Mouse (Mus musculus) adrenal gland, adult (tissue): ENCODE results near the gene Zfp652.

ENCODE experiments used
- DNase-seq, 2 experiments: peaks; one replicate each; pipeline ENCODE4 v3.0.0; 2022 to 2023; ENCODE audit warnings: low spot score in 1 of 2; ENCODE audit not compliant: inconsistent age in 2 of 2

Gene Zfp652

GRCm38 (mm10) chr11:95764806-95765205 lies 52.3 kb downstream of the Zfp652 start:
- DNase-seq, result no peak

GRCm38 (mm10) chr11:95765334-95765733 lies 52.9 kb downstream of the Zfp652 start:
- DNase-seq, result no peak

- no peak for DNase-seq
Observed at GRCm38 (mm10) chr11:95768244-95768643, 55.8 kb downstream of the Zfp652 start.

- DNase-seq, result no peak
Observed at GRCm38 (mm10) chr11:95769208-95769607, 56.7 kb downstream of the Zfp652 start.

GRCm38 (mm10) chr11:95770720-95771364 lies 58.4 kb downstream of the Zfp652 start:
- DNase-seq, result peak in 1 of 2 experiments; percentile 76

DNA sequence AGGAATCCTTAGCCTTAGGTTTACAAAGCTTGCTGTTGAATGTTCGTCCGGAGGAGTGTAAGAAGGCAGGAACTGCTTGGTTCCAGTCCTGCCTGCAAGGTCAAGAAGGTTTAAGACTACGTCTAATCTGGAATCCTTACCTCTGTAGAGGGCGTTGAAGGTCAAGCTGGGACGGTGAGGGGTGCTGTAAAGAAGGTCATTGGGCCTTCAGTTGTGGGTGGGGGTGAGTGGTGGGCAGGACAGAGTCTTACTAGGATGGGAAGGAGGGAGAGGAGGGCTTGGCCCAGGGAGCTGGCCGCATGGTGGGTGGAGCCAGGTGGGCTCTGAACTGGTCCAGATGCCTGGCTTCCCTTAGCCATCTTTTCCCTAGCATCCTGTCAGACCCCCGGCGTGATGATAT lies 59.2 kb downstream of the Zfp652 start:
- no peak for DNase-seq

GRCm38 (mm10) chr11:95773264-95773663 lies 60.8 kb downstream of the Zfp652 start:
- DNase-seq, result no peak

GRCm38 (mm10) chr11:95777323-95778297 lies 65.1 kb downstream of the Zfp652 start:
- peak; percentile 93 to 97 for DNase-seq

- DNase-seq, result peak; percentile 64 to 88
Observed at GRCm38 (mm10) chr11:95778831-95779251, 66.4 kb downstream of the Zfp652 start.

DNA sequence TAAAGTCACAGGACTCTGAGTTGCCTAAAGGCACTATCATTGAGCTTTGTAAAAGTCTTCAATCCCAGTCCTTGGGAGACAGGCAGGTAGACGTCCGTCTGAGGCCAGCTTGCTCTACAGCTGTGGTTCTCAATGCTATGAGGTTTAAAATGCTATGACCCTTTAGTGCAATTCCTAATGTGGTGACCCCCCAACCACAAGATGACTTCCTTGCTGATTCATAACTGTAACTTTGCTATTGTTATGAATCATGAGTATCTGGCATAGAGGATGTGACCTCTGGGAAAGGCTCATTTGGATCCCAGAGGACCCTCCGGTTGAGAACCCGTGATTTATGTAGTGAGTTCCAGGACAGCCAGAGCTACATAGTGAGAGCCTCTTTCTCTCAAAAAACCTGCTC lies 66.9 kb downstream of the Zfp652 start:
- peak in 1 of 2 experiments; percentile 23 for DNase-seq

GRCm38 (mm10) chr11:95780480-95780879 lies 68.0 kb downstream of the Zfp652 start:
- DNase-seq, result peak in 1 of 2 experiments; percentile 7

- no peak for DNase-seq
Observed at GRCm38 (mm10) chr11:95781557-95781956, 69.1 kb downstream of the Zfp652 start.

GRCm38 (mm10) chr11:95783457-95783856 lies 71.0 kb downstream of the Zfp652 start:
- DNase-seq, result no peak

DNA sequence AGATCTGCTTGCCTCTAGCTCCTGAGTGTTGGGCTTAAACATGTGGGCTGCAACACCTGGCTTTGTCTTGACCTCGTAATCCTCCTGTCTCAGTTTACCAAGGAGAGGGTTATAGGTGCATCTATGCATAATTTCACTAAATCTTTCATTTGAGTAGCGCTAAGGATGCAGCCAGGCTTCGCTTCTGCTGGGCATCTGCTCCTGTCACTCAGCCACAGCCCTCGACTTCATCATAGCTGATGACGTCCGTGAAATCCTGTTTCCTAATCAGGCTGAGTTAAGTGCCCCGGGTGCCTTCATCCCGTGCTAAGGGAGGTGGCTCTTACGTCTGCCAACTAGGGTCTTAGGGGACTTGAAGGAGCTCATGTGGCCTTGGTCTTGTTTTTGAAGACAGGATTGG lies 71.5 kb downstream of the Zfp652 start:
- no peak for DNase-seq

- DNase-seq, result no peak
Observed at GRCm38 (mm10) chr11:95785675-95786074, 73.2 kb downstream of the Zfp652 start.

- no peak for DNase-seq
Observed at GRCm38 (mm10) chr11:95786511-95786910, 74.0 kb downstream of the Zfp652 start.

GRCm38 (mm10) chr11:95789451-95789891 lies 77.0 kb downstream of the Zfp652 start:
- DNase-seq, result peak in 1 of 2 experiments; percentile 83

GRCm38 (mm10) chr11:95791787-95792186 lies 79.3 kb downstream of the Zfp652 start:
- no peak for DNase-seq

DNA sequence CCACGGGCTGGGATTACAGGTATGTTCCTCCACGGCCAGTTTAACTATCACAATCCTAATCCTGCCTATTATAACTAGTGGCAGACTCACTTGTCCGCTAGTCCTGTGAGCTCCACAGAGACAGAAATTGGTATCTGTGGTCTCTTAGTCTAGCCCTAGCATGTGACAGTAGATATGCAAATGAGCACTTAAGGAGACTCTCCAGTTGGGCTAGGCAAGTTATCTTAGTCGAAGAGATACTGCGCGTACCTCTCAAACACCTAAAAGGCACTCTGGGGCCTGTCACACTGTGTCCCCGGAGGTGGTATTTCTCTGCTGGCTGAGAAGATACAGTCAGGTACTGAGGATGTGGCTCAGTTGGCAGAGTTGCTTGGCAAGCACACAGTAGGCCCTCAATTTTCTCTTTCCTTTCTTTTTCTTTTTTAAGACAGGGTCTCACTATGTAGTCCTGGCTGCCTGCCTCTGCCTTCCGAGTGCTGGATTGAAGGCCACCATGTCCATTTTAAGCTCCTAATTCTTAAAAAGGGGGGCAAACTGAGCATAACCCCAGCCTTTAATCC lies 80.6 kb downstream of the Zfp652 start:
- no peak for DNase-seq

DNA sequence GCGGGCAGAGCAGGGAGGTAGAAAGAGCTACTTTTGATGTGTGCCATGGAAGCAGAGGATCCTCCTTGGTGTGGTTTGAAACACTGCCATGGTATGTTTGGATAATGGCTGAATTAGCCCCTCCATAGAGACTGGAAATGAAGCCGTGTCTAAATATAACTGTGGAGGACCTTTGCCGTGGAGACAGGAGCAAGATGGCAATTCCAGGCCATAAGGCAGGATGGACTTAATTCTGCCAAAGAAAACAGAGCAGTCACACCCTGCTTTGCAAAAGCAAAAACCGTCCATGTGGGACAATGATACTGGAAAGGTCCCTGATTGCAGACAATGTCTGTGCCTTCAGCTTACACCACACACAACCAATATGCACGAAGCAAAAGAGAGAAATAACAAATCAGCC lies 81.7 kb downstream of the Zfp652 start:
- no peak for DNase-seq

- peak in 1 of 2 experiments; percentile 67 for DNase-seq
Observed at GRCm38 (mm10) chr11:95795582-95795981, 83.1 kb downstream of the Zfp652 start.

- DNase-seq, result peak in 1 of 2 experiments; percentile 48
Observed at GRCm38 (mm10) chr11:95805010-95805409, 92.5 kb downstream of the Zfp652 start.
